Mouse (Mus musculus): ENCODE data around the gene Mpzl2. TPM values are rescaled to one million over a fixed set of nuclear protein-coding genes. Genes with fewer than 3 reads are reported as not detected.

The Mpzl2 gene
- 13.3 and 18.9 TPM in 2 replicates for total RNA-seq (2012; rRNA removed)

DNA sequence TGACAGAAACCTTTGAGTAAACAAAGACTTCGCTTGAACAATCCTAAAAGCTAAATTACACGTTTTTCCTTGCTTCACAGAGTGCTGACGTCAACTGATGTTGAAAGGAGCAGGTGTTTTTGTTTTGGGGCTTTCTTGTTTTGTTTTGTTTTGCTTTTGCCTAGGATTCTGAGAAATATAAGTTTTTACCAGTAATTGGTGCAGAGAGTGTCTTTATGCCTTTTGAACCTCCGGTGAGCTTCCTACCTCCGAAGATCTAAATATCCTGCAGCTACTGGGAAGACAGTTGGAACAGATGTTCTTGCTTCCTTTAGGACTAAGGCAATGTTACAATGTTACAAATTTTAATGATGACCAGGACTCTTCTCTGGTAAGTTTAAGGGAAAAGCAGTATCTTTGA lies at the start of gene Mpzl2:
Mpzl2 (plus strand) TSS at position 301 of the 400 bp plus-strand sequence.
- peak within 1 kb of the TSS in 1 of 2 experiments; percentile 7; a peak in 1 of 4 replicates for H3K4me3 ChIP-seq (ENCODE audit: insufficient read depth in 1 of 2, low read depth in 1 of 2, low read length in 2 of 2, poor library complexity in 1 of 2, severe bottlenecking in 1 of 2)
- in situ Hi-C loops (cut with MboI; ENCODE audit: low sequenced_read_pairs in 2 of 2, unreplicated experiment in 2 of 2), result no loop called here
- H3K9ac ChIP-seq (ENCODE audit: insufficient read depth, low read depth, low read length, poor library complexity, severe bottlenecking), result no peak within 1 kb of the TSS

DNA sequence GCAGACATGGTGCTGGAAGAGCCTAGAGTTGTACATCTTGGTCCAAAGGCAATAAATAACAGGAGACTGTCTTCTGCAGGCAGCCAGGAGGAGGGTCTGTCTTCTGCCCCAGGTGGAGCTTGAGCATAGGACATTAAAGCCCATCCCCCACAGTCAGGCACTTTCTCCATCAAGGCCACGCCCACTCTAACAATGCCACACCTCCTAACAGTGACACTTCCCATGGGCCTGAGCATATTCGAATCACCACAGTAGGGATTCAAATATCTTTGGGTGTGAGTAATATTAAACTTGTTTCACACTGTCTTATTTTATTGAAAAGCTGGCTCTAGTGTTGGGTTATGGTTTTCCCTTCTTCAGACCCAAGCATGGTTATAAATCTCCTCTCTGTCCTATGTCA lies 47.8 kb upstream of the Mpzl2 start:
- Histone ChIP-seq H3K27ac (ENCODE audit: insufficient read depth, low read depth, low read length, poor library complexity, severe bottlenecking) (no peak overlapping the region), H3K4me3 (ENCODE audit: insufficient read depth in 1 of 2, low read depth in 1 of 2, low read length in 2 of 2, poor library complexity in 1 of 2, severe bottlenecking in 1 of 2) (no peak overlapping the region), H3K4me1 (ENCODE audit: control insufficient read depth in 2 of 2, insufficient read depth in 2 of 2, low read length in 2 of 2, poor library complexity in 1 of 2) (no peaks in the 10 kb centered on the region), H3K9ac (ENCODE audit: insufficient read depth, low read depth, low read length, poor library complexity, severe bottlenecking) (no peak overlapping the region), H3K36me3 (ENCODE audit: control insufficient read depth, insufficient read depth, low read length, poor library complexity, severe bottlenecking) (no peaks in the 10 kb centered on the region), H3K9me3 (ENCODE audit: control insufficient read depth, insufficient read depth, low read depth, low read length) (no peaks in the 10 kb centered on the region)
- TF ChIP-seq HCFC1 (IDR thresholded peaks at IDR 0.05; ENCODE audit: borderline replicate concordance, insufficient read depth, low read length) (no peak), ZC3H11A (IDR thresholded peaks at IDR 0.05; ENCODE audit: borderline replicate concordance, low read depth, low read length) (no peak), ZNF384 (IDR thresholded peaks at IDR 0.05; ENCODE audit: low read depth, low read length) (no peak), CHD2 (IDR thresholded peaks at IDR 0.05; ENCODE audit: low read depth, low read length) (no peak)
- in situ Hi-C loops (cut with MboI; ENCODE audit: low sequenced_read_pairs in 2 of 2, unreplicated experiment in 2 of 2), result no loop called here
- DNase-seq (ENCODE audit: low read depth, low spot score), result no peak

More for the DNA sequence above, at the start of gene Mpzl2:
- no peak within 1 kb of the TSS for H3K27ac ChIP-seq (ENCODE audit: insufficient read depth, low read depth, low read length, poor library complexity, severe bottlenecking)
- no peak for DNase-seq (ENCODE audit: low read depth, low spot score)
- H3K36me3 ChIP-seq (ENCODE audit: control insufficient read depth, insufficient read depth, low read length, poor library complexity, severe bottlenecking), result peaks cover 4% of the 10 kb centered on the region; the same call in 1 of the 2 replicates
- no peaks in the 10 kb centered on the region for H3K9me3 ChIP-seq (ENCODE audit: control insufficient read depth, insufficient read depth, low read depth, low read length)
- no peak for TF ChIP-seq MAFK (IDR thresholded peaks at IDR 0.05; ENCODE audit: insufficient read depth, low read depth, low read length)
- TF ChIP-seq ZC3H11A (IDR thresholded peaks at IDR 0.05; ENCODE audit: borderline replicate concordance, low read depth, low read length), result no peak
- no peak for TF ChIP-seq CHD2 (IDR thresholded peaks at IDR 0.05; ENCODE audit: low read depth, low read length)
- no peak for TF ChIP-seq HCFC1 (IDR thresholded peaks at IDR 0.05; ENCODE audit: borderline replicate concordance, insufficient read depth, low read length)
- TF ChIP-seq ZNF384 (IDR thresholded peaks at IDR 0.05; ENCODE audit: low read depth, low read length), result no peak
- peaks cover 0 to 13% of the 10 kb centered on the region in 2 experiments; a peak in 2 of 4 replicates for H3K4me1 ChIP-seq (ENCODE audit: control insufficient read depth in 2 of 2, insufficient read depth in 2 of 2, low read length in 2 of 2, poor library complexity in 1 of 2)

DNA sequence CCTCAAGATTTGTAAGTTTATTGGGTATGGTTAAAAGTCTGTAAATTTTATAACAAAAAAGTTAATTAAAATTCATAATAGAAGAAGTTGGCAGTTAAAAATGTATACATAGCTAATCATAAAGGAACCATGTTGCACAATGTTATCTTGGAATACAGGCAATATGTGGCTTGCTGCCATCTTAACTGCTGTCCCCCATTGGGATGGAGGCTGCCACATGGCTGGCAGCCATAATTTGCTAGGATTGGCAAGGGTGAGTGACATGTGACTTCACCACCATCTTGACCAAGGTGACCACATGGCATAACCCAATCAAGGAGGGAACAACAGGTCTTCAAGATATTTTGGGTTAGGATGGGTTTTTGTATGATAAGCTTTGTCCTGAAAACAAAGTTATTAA lies 47.3 kb upstream of the Mpzl2 start:
- H3K9ac ChIP-seq (ENCODE audit: insufficient read depth, low read depth, low read length, poor library complexity, severe bottlenecking), result no peak overlapping the region
- no peaks in the 10 kb centered on the region for H3K9me3 ChIP-seq (ENCODE audit: control insufficient read depth, insufficient read depth, low read depth, low read length)
- no peaks in the 10 kb centered on the region for H3K36me3 ChIP-seq (ENCODE audit: control insufficient read depth, insufficient read depth, low read length, poor library complexity, severe bottlenecking)
- no peak for DNase-seq (ENCODE audit: low read depth, low spot score)
- no peak for TF ChIP-seq CHD2 (IDR thresholded peaks at IDR 0.05; ENCODE audit: low read depth, low read length)
- TF ChIP-seq ZC3H11A (IDR thresholded peaks at IDR 0.05; ENCODE audit: borderline replicate concordance, low read depth, low read length), result no peak
- TF ChIP-seq HCFC1 (IDR thresholded peaks at IDR 0.05; ENCODE audit: borderline replicate concordance, insufficient read depth, low read length), result no peak
- no peak for TF ChIP-seq MAFK (IDR thresholded peaks at IDR 0.05; ENCODE audit: insufficient read depth, low read depth, low read length)
- no peak for TF ChIP-seq ZNF384 (IDR thresholded peaks at IDR 0.05; ENCODE audit: low read depth, low read length)
- H3K4me3 ChIP-seq (ENCODE audit: insufficient read depth in 1 of 2, low read depth in 1 of 2, low read length in 2 of 2, poor library complexity in 1 of 2, severe bottlenecking in 1 of 2), result no peak overlapping the region
- no peaks in the 10 kb centered on the region for H3K4me1 ChIP-seq (ENCODE audit: control insufficient read depth in 2 of 2, insufficient read depth in 2 of 2, low read length in 2 of 2, poor library complexity in 1 of 2)
- in situ Hi-C loops (cut with MboI; ENCODE audit: low sequenced_read_pairs in 2 of 2, unreplicated experiment in 2 of 2), result no loop called here
- no peak overlapping the region for H3K27ac ChIP-seq (ENCODE audit: insufficient read depth, low read depth, low read length, poor library complexity, severe bottlenecking)

DNA sequence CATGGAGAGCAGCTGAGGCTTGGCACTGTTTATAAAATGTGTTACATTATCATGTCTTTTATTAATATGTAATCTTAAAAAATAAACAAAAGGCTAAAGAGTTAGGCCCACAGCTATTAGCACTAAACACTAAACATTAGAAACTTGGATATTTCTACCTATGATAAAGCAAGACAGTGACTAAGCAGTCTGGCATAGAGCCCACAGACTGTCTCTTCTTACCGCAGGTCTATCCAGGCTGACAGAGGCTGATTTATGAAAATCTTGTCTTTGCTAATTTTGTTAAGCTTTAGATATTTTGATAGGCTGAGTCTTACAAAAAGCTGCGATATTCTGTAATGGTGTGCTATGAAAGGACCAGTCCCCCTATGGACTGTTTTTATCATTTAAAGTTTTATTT lies 46.3 kb upstream of the Mpzl2 start:
- Histone ChIP-seq H3K36me3 (ENCODE audit: control insufficient read depth, insufficient read depth, low read length, poor library complexity, severe bottlenecking) (no peaks in the 10 kb centered on the region), H3K4me1 (ENCODE audit: control insufficient read depth in 2 of 2, insufficient read depth in 2 of 2, low read length in 2 of 2, poor library complexity in 1 of 2) (no peaks in the 10 kb centered on the region), H3K9ac (ENCODE audit: insufficient read depth, low read depth, low read length, poor library complexity, severe bottlenecking) (no peak overlapping the region), H3K9me3 (ENCODE audit: control insufficient read depth, insufficient read depth, low read depth, low read length) (no peaks in the 10 kb centered on the region), H3K27ac (ENCODE audit: insufficient read depth, low read depth, low read length, poor library complexity, severe bottlenecking) (no peak overlapping the region), H3K4me3 (ENCODE audit: insufficient read depth in 1 of 2, low read depth in 1 of 2, low read length in 2 of 2, poor library complexity in 1 of 2, severe bottlenecking in 1 of 2) (no peak overlapping the region)
- DNase-seq (ENCODE audit: low read depth, low spot score), result no peak
- in situ Hi-C loops (cut with MboI; ENCODE audit: low sequenced_read_pairs in 2 of 2, unreplicated experiment in 2 of 2), result no loop called here
- TF ChIP-seq ZNF384 (IDR thresholded peaks at IDR 0.05; ENCODE audit: low read depth, low read length) (no peak), ZC3H11A (IDR thresholded peaks at IDR 0.05; ENCODE audit: borderline replicate concordance, low read depth, low read length) (no peak), HCFC1 (IDR thresholded peaks at IDR 0.05; ENCODE audit: borderline replicate concordance, insufficient read depth, low read length) (no peak)

DNA sequence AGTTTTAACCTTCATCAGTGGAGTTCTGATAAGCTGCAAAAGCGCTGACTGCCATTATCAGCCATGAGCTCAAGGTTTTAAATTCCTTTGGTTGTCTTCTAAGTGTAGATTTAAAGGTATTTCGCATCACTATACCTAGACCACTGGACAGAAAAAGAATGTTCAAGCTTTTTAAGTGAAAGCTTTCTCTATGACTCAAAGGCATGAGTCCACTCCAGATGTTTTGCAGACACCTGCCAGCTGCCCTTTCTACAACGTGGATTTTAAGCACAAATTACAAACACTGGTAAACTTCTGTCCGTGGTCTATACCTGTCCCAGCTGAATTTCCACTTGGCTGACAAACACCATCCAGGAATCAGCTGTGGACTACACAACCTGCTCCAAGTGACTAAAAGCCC lies 44.6 kb upstream of the Mpzl2 start:
- H3K9me3 ChIP-seq (ENCODE audit: control insufficient read depth, insufficient read depth, low read depth, low read length), result no peaks in the 10 kb centered on the region
- in situ Hi-C loops (cut with MboI; ENCODE audit: low sequenced_read_pairs in 2 of 2, unreplicated experiment in 2 of 2), result no loop called here
- DNase-seq (ENCODE audit: low read depth, low spot score), result no peak
- TF ChIP-seq CHD2 (IDR thresholded peaks at IDR 0.05; ENCODE audit: low read depth, low read length) (no peak), ZNF384 (IDR thresholded peaks at IDR 0.05; ENCODE audit: low read depth, low read length) (no peak), ZC3H11A (IDR thresholded peaks at IDR 0.05; ENCODE audit: borderline replicate concordance, low read depth, low read length) (no peak), MAFK (IDR thresholded peaks at IDR 0.05; ENCODE audit: insufficient read depth, low read depth, low read length) (no peak), HCFC1 (IDR thresholded peaks at IDR 0.05; ENCODE audit: borderline replicate concordance, insufficient read depth, low read length) (no peak)
- H3K4me1 ChIP-seq (ENCODE audit: control insufficient read depth in 2 of 2, insufficient read depth in 2 of 2, low read length in 2 of 2, poor library complexity in 1 of 2), result no peaks in the 10 kb centered on the region
- H3K27ac ChIP-seq (ENCODE audit: insufficient read depth, low read depth, low read length, poor library complexity, severe bottlenecking), result no peak overlapping the region
- H3K4me3 ChIP-seq (ENCODE audit: insufficient read depth in 1 of 2, low read depth in 1 of 2, low read length in 2 of 2, poor library complexity in 1 of 2, severe bottlenecking in 1 of 2), result no peak overlapping the region
- no peaks in the 10 kb centered on the region for H3K36me3 ChIP-seq (ENCODE audit: control insufficient read depth, insufficient read depth, low read length, poor library complexity, severe bottlenecking)
- H3K9ac ChIP-seq (ENCODE audit: insufficient read depth, low read depth, low read length, poor library complexity, severe bottlenecking), result no peak overlapping the region

All from ES-E14 (cell line).